Mouse (Mus musculus): ENCODE data around the gene Elavl2.

DNA sequence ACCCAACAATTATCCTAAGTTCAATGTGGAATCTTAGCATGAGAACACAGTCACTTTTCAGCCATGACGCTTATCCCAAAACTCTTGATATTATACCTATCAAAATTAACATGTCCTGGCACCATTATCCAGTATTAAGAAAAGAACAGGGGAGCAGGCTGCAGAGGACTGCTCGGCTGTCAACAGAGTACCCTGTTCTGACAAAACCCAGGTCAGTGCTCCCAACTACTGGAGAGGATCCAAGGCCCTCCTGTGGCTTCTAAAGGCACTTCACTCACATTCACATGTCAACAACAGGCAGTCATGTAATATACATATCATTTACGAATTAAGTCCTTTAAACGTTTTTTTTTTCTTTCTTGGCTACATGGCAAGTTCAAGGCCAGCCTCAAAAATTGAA, 105.3 kb downstream of the Elavl2 start:
- TF ChIP-seq POLR2A (IDR thresholded peaks at IDR 0.05; ENCODE audit: insufficient read depth, low read depth, low read length) (no peak), CTCF (IDR thresholded peaks at IDR 0.05) (peak; percentile 11; the same call in 1 of the 2 replicates)
